Mouse (Mus musculus) midbrain, embryonic 16.5 days (tissue): Measurements from ENCODE around the gene Adig. TPM values are rescaled to one million over a fixed set of nuclear protein-coding genes. Genes with fewer than 3 reads are reported as not detected.

Experiments used
- ATAC-seq: fragments of 200-750 bp; cut with Nextera tagmentation; 2 replicates; pipeline ENCODE4 v1.8.0; 2017; ENCODE audit warnings: moderate TSS enrichment
- H3K27ac ChIP-seq: fragments of 300-500 bp; sonication (generic); 2 replicates; pipeline ENCODE4 v1.5.1; 2014; ENCODE audit warnings: mild to moderate bottlenecking, low read length, mixed read lengths
- H3K27me3 ChIP-seq: fragments of 300-500 bp; sonication (generic); 2 replicates; pipeline ENCODE4 v1.6.1; 2014; ENCODE audit warnings: low read depth, low read length, mixed read lengths; ENCODE audit not compliant: control insufficient read depth, insufficient read depth
- H3K36me3 ChIP-seq: fragments of 300-500 bp; sonication (generic); 2 replicates; pipeline ENCODE4 v1.6.1; 2014; ENCODE audit warnings: mild to moderate bottlenecking, low read length, moderate library complexity, mixed read lengths; ENCODE audit not compliant: control insufficient read depth, insufficient read depth
- H3K4me1 ChIP-seq: fragments of 300-500 bp; sonication (generic); 2 replicates; pipeline ENCODE4 v1.6.1; 2014; ENCODE audit warnings: mild to moderate bottlenecking, low read length, mixed read lengths; ENCODE audit not compliant: control insufficient read depth, insufficient read depth
- H3K4me2 ChIP-seq: fragments of 300-500 bp; sonication (generic); 2 replicates; pipeline ENCODE4 v1.6.1; 2014; ENCODE audit warnings: mild to moderate bottlenecking, low read length, mixed read lengths
- H3K4me3 ChIP-seq: fragments of 300-500 bp; sonication (generic); 2 replicates; pipeline ENCODE4 v1.5.1; 2014; ENCODE audit warnings: low read depth, mild to moderate bottlenecking, low read length, moderate library complexity, mixed read lengths
- H3K9ac ChIP-seq: fragments of 300-500 bp; sonication (generic); 2 replicates; pipeline ENCODE4 v1.6.1; 2014; ENCODE audit warnings: low read depth, low read length, mixed read lengths
- H3K9me3 ChIP-seq: fragments of 300-500 bp; sonication (generic); replicated peaks from 2 replicates; pipeline ENCODE4 v1.6.1; 2014; ENCODE audit warnings: mild to moderate bottlenecking, low read length, mixed read lengths; ENCODE audit not compliant: control insufficient read depth, poor library complexity, severe bottlenecking
- WGBS: fragments of 180-500 bp; shearing (Covaris S2); extraction: QIAGEN DNeasy Blood & Tissue Kit; methylation state at CpG from one replicate; pipeline ENCODE4 v1.1.7; 2014; 5-methylcytosine and 5-hydroxymethylcytosine counted together
- polyA plus RNA-seq: library from polyadenylated mRNA; unstranded; fragments of >200 nt; fragmentation: Nextera tagmentation; extraction: Ambion mirVana; gene quantifications from 2 replicates; pipeline ENCODE4 v1.2.1, GENCODE M21; 2015

Adig gene
- polyA plus RNA-seq, 1 experiment from 2014 or later = not detected

GRCm38 (mm10) chr2:158506475-158506874 is 4.1 kb downstream of the Adig start:
- 83% methylated on average over 5 of the region's 5 CpGs for WGBS
- ATAC-seq = no peak

GRCm38 (mm10) chr2:158507046-158507445 is 4.6 kb downstream of the Adig start:
- H3K27me3 ChIP-seq = no peaks in the 10 kb centered on the region
- H3K9ac ChIP-seq = no peak overlapping the region
- no peak overlapping the region for H3K27ac ChIP-seq
- whole genome bisulfite sequencing = 92% methylated on average over 10 of the region's 10 CpGs
- H3K9me3 ChIP-seq = no peaks in the 10 kb centered on the region
- H3K4me3 ChIP-seq = no peak overlapping the region
- no peak for ATAC-seq
- H3K36me3 ChIP-seq = no peaks in the 10 kb centered on the region
- no peaks in the 10 kb centered on the region for H3K4me1 ChIP-seq
- H3K4me2 ChIP-seq = no peak overlapping the region

More at GRCm38 (mm10) chr2:158506475-158506874, 4.1 kb downstream of the Adig start:
- H3K9me3 ChIP-seq = no peaks in the 10 kb centered on the region
- no peak overlapping the region for H3K4me2 ChIP-seq
- H3K9ac ChIP-seq = no peak overlapping the region
- H3K4me1 ChIP-seq = no peaks in the 10 kb centered on the region
- no peak overlapping the region for H3K27ac ChIP-seq
- H3K27me3 ChIP-seq = no peaks in the 10 kb centered on the region
- no peaks in the 10 kb centered on the region for H3K36me3 ChIP-seq
- no peak overlapping the region for H3K4me3 ChIP-seq

DNA sequence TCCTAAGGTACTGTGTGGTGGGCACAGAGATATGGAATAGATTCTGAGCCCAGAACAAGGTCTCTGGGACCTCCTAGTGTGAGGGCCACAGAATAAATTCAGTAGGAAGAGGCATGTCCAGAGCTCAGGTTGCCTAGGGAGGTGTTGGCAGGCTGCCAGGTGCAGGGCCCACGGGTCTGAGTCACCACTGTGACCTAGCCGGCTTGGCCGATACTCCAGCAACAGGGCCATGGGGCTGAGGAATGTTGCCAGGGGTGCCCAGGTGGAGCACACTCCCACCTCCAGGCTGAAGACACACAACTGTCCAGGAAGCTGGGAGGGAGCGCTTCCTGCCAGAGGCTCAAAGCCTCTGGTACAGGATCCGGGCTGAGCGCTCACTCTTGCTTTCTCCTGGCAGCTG is 8.3 kb downstream of the Adig start:
- H3K9me3 ChIP-seq = no peaks in the 10 kb centered on the region
- no peaks in the 10 kb centered on the region for H3K27me3 ChIP-seq
- 83% methylated on average over 6 of the region's 6 CpGs for whole genome bisulfite sequencing
- H3K36me3 ChIP-seq = no peaks in the 10 kb centered on the region
- no peak overlapping the region for H3K27ac ChIP-seq
- no peak overlapping the region for H3K4me2 ChIP-seq
- H3K4me1 ChIP-seq = no peaks in the 10 kb centered on the region
- H3K4me3 ChIP-seq = no peak overlapping the region
- no peak overlapping the region for H3K9ac ChIP-seq
- no peak for ATAC-seq

- H3K4me3 ChIP-seq = no peak within 1 kb of the TSS
- ATAC-seq = no peak
Observed at GRCm38 (mm10) chr2:158512528-158512927, 10.1 kb downstream of the Adig start, which contains the start of gene Arhgap40. TSS of gene Arhgap40 (plus strand) at chr2:158512796.

DNA sequence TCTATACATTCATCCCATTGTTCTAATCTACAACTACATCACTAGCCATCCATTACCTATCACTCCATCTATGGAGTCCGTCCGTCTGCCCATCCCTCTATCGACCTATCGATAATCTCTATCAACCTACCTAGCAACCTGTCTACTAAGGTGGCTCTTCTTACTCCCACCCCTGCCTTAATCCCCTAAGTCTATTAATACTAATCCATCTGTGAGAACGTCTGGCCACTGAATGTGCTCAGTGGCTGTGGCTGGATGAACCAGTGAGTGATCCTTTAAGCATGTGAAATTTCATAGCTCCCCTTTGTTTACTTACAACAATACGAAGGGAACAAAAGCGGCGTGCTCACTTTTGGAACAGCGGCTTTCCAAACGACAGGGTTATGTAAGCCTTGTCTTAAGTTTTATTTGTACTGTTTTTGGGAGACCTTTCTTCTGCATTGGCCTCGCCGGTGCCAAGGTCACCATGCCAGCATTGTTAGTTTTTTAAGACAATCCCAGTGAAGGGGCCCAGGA is 11.5 kb downstream of the Adig start:
- H3K4me2 ChIP-seq = no peak overlapping the region
- H3K36me3 ChIP-seq = no peaks in the 10 kb centered on the region
- H3K9ac ChIP-seq = no peak overlapping the region
- no peaks in the 10 kb centered on the region for H3K27me3 ChIP-seq
- no peak overlapping the region for H3K27ac ChIP-seq
- H3K4me1 ChIP-seq = no peaks in the 10 kb centered on the region
- H3K9me3 ChIP-seq = no peaks in the 10 kb centered on the region
- H3K4me3 ChIP-seq = no peak overlapping the region
- 65% methylated on average over 12 of the region's 12 CpGs for WGBS
- no peak for ATAC-seq

More at GRCm38 (mm10) chr2:158512528-158512927, 10.1 kb downstream of the Adig start, which contains the start of gene Arhgap40:
- Histone ChIP-seq H3K9me3 (no peaks in the 10 kb centered on the region), H3K27ac (no peak within 1 kb of the TSS), H3K36me3 (no peaks in the 10 kb centered on the region), H3K4me1 (no peaks in the 10 kb centered on the region), H3K27me3 (no peaks in the 10 kb centered on the region), H3K4me2 (no peak within 1 kb of the TSS), H3K9ac (no peak within 1 kb of the TSS)
- 91% methylated on average over 10 of the region's 10 CpGs for WGBS

GRCm38 (mm10) chr2:158518583-158518982 is 16.2 kb downstream of the Adig start:
- no peak overlapping the region for H3K4me2 ChIP-seq
- H3K27ac ChIP-seq = no peak overlapping the region
- no peak overlapping the region for H3K4me3 ChIP-seq
- H3K9ac ChIP-seq = no peak overlapping the region
- no peaks in the 10 kb centered on the region for H3K36me3 ChIP-seq
- H3K9me3 ChIP-seq = no peaks in the 10 kb centered on the region
- H3K4me1 ChIP-seq = no peaks in the 10 kb centered on the region
- ATAC-seq = no peak
- no peaks in the 10 kb centered on the region for H3K27me3 ChIP-seq
- WGBS = 67% methylated on average over 6 of the region's 6 CpGs

DNA sequence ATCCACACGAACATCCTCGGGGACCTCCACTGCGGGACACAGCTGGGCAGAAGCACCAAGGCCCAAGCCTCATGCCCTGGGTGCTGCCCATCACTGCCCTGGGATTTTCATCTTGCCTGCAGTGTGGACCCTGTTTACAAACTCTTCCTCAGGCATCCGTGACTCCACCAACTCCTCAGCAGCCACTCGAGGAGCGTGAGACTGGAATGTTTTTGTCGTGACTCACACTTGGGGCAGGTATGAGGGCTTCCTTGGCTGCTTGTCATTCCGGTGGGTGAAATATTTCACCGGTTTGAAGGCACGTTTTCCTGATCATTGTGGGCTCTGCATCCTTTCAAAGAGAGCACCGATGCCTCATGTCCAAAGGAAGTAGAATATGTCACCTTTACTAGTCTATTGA is 16.7 kb downstream of the Adig start:
- H3K9ac ChIP-seq = no peak overlapping the region
- no peaks in the 10 kb centered on the region for H3K9me3 ChIP-seq
- ATAC-seq = no peak
- H3K27me3 ChIP-seq = no peaks in the 10 kb centered on the region
- no peak overlapping the region for H3K27ac ChIP-seq
- no peak overlapping the region for H3K4me3 ChIP-seq
- 85% methylated on average over 11 of the region's 11 CpGs for WGBS
- no peaks in the 10 kb centered on the region for H3K4me1 ChIP-seq
- no peak overlapping the region for H3K4me2 ChIP-seq
- H3K36me3 ChIP-seq = no peaks in the 10 kb centered on the region

DNA sequence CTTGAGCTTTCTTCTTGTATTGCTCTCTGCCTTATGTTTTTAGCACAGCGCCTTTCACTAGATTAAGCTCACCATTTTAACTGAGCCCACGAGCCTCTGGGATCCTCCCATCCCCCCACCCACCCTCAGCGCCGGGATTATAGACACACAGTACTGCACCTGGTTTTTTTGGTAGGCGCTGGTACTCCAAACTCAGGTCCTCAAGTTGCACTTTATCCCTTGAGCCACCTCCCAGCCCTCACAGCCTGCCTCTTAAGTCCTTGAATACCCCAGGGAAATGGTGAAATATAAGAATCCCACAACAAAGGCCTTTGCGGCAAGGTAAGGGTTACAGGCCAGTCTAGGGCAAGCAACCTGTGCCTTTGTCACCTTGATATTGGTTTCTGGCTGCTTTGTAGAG is 17.4 kb downstream of the Adig start:
- H3K4me2 ChIP-seq = no peak overlapping the region
- H3K4me1 ChIP-seq = no peaks in the 10 kb centered on the region
- H3K36me3 ChIP-seq = no peaks in the 10 kb centered on the region
- ATAC-seq = no peak
- no peaks in the 10 kb centered on the region for H3K27me3 ChIP-seq
- no peak overlapping the region for H3K27ac ChIP-seq
- H3K9ac ChIP-seq = no peak overlapping the region
- no peak overlapping the region for H3K4me3 ChIP-seq
- no peaks in the 10 kb centered on the region for H3K9me3 ChIP-seq
- 72% methylated on average over 6 of the region's 6 CpGs for WGBS

DNA sequence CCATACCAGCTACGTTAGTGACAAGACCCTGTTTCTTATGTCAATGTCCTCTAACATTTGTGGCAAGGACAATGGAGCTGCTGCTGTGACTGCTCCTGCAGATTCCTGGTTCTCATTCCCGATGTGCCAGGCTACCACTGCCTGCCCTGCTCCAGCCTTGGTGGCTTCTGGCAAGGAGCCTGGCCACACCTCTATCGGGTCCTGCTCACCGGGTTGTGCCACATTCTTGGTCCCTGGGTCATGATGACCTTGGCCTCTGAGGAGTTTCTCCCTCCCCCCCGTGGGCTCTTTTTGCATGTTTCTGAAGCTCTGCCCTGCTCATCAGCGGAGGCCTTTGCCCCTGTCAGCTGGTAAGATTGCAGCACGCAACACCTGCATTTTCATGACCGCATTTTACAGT is 20.6 kb downstream of the Adig start:
- Histone ChIP-seq H3K9me3 (no peaks in the 10 kb centered on the region), H3K4me1 (no peaks in the 10 kb centered on the region), H3K4me2 (no peak overlapping the region), H3K9ac (no peak overlapping the region), H3K36me3 (no peaks in the 10 kb centered on the region), H3K27ac (no peak overlapping the region), H3K4me3 (no peak overlapping the region), H3K27me3 (no peaks in the 10 kb centered on the region)
- no peak for ATAC-seq
- WGBS = 81% methylated on average over 8 of the region's 8 CpGs
